Comparison of ENCODE assay signal across 25 mouse cellular contexts in genomic region chr6:83265653-83266052, GRCm38 (mm10). TPM values are rescaled to one million over a fixed set of nuclear protein-coding genes. Genes with fewer than 3 reads are reported as not detected.
"Had no signal": no experiment of that assay in that cellular context is flagged by ENCODE, and none has a peak within 500 bp of the region (broad histone marks: within the 10 kb centered on the region; RNA-seq: fewer than 3 reads in every experiment).

No protein-coding gene starts in this region.

- ATAC-seq: hindbrain, postnatal 0 days; intestine, embryonic 16.5 days had no signal

- H3K4me2 ChIP-seq: heart, embryonic 11.5 days; heart, embryonic 13.5 days; heart, embryonic 15.5 days; hindbrain, embryonic 13.5 days; hindbrain, embryonic 15.5 days; kidney, embryonic 15.5 days; limb, embryonic 13.5 days; limb, embryonic 15.5 days had no signal

- H3K9me3 ChIP-seq: heart, embryonic 13.5 days; heart, embryonic 15.5 days; hindbrain, embryonic 13.5 days; hindbrain, embryonic 15.5 days; kidney, embryonic 15.5 days; limb, embryonic 13.5 days; limb, embryonic 15.5 days had no signal

- H3K27me3 ChIP-seq: heart, embryonic 13.5 days; heart, embryonic 15.5 days; hindbrain, embryonic 15.5 days; kidney, embryonic 15.5 days; limb, embryonic 13.5 days; limb, embryonic 15.5 days had no signal

- H3K27ac ChIP-seq: heart, embryonic 13.5 days; heart, embryonic 15.5 days; hindbrain, embryonic 13.5 days; hindbrain, embryonic 15.5 days; hindbrain, postnatal 0 days; kidney, embryonic 15.5 days; kidney, postnatal 0 days; limb, embryonic 13.5 days; limb, embryonic 15.5 days had no signal

- H3K4me3 ChIP-seq: heart, embryonic 13.5 days; heart, embryonic 15.5 days; hindbrain, embryonic 13.5 days; hindbrain, embryonic 15.5 days; kidney, embryonic 15.5 days; limb, embryonic 13.5 days; limb, embryonic 15.5 days had no signal

- H3K36me3 ChIP-seq: heart, embryonic 13.5 days; heart, embryonic 15.5 days; hindbrain, embryonic 13.5 days; hindbrain, embryonic 15.5 days; kidney, embryonic 15.5 days; limb, embryonic 13.5 days; limb, embryonic 15.5 days had no signal

- DNase-seq: gastrocnemius, postnatal 14 days; gastrocnemius, postnatal 36 days; heart, adult 18-20 months; heart, postnatal 14 days; heart, postnatal 36 days; kidney, adult 11 months; kidney, adult 2 months; kidney, adult 9 months; kidney, postnatal 14 days; layer of hippocampus, adult 9-11 months; layer of hippocampus, postnatal 36 days had no signal

- H3K9ac ChIP-seq: heart, embryonic 13.5 days; heart, embryonic 15.5 days; hindbrain, embryonic 13.5 days; hindbrain, embryonic 15.5 days; kidney, embryonic 15.5 days; limb, embryonic 13.5 days; limb, embryonic 15.5 days had no signal

RNA-seq across cellular contexts. Expression of gene Slc4a5, which starts 46.0 kb away (rescaled TPM):
- total RNA-seq: gastrocnemius, adult 18-20 months; gastrocnemius, adult 8-10 months; gastrocnemius, postnatal 14 days; gastrocnemius, postnatal 36 days; heart, postnatal 36 days; hematopoietic stem cell, adult 5-6 weeks had no signal
